Mouse (Mus musculus) layer of hippocampus, adult 8-10 months (tissue): Measurements from ENCODE around the gene Hrasls5. TPM values are rescaled to one million over a fixed set of nuclear protein-coding genes. Genes with fewer than 3 reads are reported as not detected.

Experiments
- DNase-seq, 2 experiments: peaks; one replicate each; pipeline ENCODE4 v3.0.0; 2022; ENCODE audit warnings: low spot score in 2 of 2
- total RNA-seq, 4 experiments: library from RNA; stranded (reverse); gene quantifications; 2 replicates each; pipeline ENCODE4 v1.2.4; 2022

The Hrasls5 gene
- total RNA-seq, 4 experiments from 2014 or later: 0.55 TPM; not detected in 3

GRCm38 (mm10) chr19:7606801-7607689 lies 5.3 kb upstream of the Hrasls5 start, which contains the start of gene Lgals12:
Gene Lgals12, minus strand, starts transcription at chr19:7607193.
- peak in 1 of 2 experiments; percentile 47 for DNase-seq

- no peak for DNase-seq
Observed at GRCm38 (mm10) chr19:7607690-7608201, 4.6 kb upstream of the Hrasls5 start.

GRCm38 (mm10) chr19:7613151-7613550 lies 810 bp downstream of the Hrasls5 start:
- DNase-seq: no peak

- no peak for DNase-seq
Observed at GRCm38 (mm10) chr19:7616231-7616930, 4.0 kb downstream of the Hrasls5 start.

GRCm38 (mm10) chr19:7617085-7617484 lies 4.7 kb downstream of the Hrasls5 start:
- no peak for DNase-seq

GRCm38 (mm10) chr19:7617696-7618095 lies 5.4 kb downstream of the Hrasls5 start:
- peak in 1 of 2 experiments; percentile 67 for DNase-seq

- DNase-seq: no peak
Observed at GRCm38 (mm10) chr19:7633021-7633420, 20.7 kb downstream of the Hrasls5 start.

GRCm38 (mm10) chr19:7633786-7634185 lies 21.4 kb downstream of the Hrasls5 start:
- no peak for DNase-seq

GRCm38 (mm10) chr19:7648913-7649666 lies 36.7 kb downstream of the Hrasls5 start:
- no peak for DNase-seq

- DNase-seq: no peak
Observed at GRCm38 (mm10) chr19:7672033-7672432, 59.7 kb downstream of the Hrasls5 start.

- no peak for DNase-seq
Observed at GRCm38 (mm10) chr19:7687988-7688387, 75.6 kb downstream of the Hrasls5 start.

Other genes with a start within 250 kb of the Hrasls5 start
- 10 to 100 TPM; 31.8 to 36.3 (median 33.9) TPM for gene Spindoc, start 229.5 kb upstream of the Hrasls5 start, total RNA-seq
- gene 2700081O15Rik, start 194.9 kb upstream of the Hrasls5 start, total RNA-seq: 10 to 100 TPM; 37.1 to 44.0 (median 40.6) TPM
- 100 to 1,000 TPM; 723 to 801 (median 747) TPM for gene Rtn3, start 129.3 kb upstream of the Hrasls5 start, total RNA-seq
- gene Atl3, start 118.5 kb upstream of the Hrasls5 start, total RNA-seq: 10 to 100 TPM; 24.8 to 27.1 (median 26.2) TPM
- gene Pla2g16, start 55.1 kb upstream of the Hrasls5 start, total RNA-seq: 10 to 100 TPM; 40.1 to 48.2 (median 43.3) TPM
- gene Lgals12, start 5.3 kb upstream of the Hrasls5 start, total RNA-seq: under 1 TPM; 0.22 to 0.63 (median 0.38) TPM
- gene Slc22a19, start 98.8 kb downstream of the Hrasls5 start, total RNA-seq: not detected
- gene Slc22a26, start 190.1 kb downstream of the Hrasls5 start, total RNA-seq: not detected